Mouse (Mus musculus) myocyte (in vitro differentiated cells): Measurements from ENCODE around the gene Trim11. TPM values are rescaled to one million over a fixed set of nuclear protein-coding genes. Genes with fewer than 3 reads are reported as not detected.

Experiments used
- H3K27me3 ChIP-seq: one replicate; pipeline ENCODE4 v1.6.1; 2011; ENCODE audit not compliant: control insufficient read depth, insufficient read depth, insufficient read length
- H3K36me3 ChIP-seq: one replicate; pipeline ENCODE4 v1.6.1; 2011; ENCODE audit not compliant: control insufficient read depth, insufficient read depth
- H3K4me2 ChIP-seq: one replicate; pipeline ENCODE4 v1.6.1; 2011; ENCODE audit warnings: low read depth, control low read depth
- H3K4me3 ChIP-seq: one replicate; pipeline ENCODE4 v1.5.1; 2011; ENCODE audit warnings: mild to moderate bottlenecking, control low read depth, moderate library complexity
- H3K79me2 ChIP-seq: one replicate; pipeline ENCODE4 v1.6.1; 2011; ENCODE audit not compliant: control insufficient read depth, insufficient read depth
- H3ac ChIP-seq: one replicate; pipeline ENCODE4 v1.6.1; 2011; ENCODE audit not compliant: control insufficient read depth, insufficient read length
- CEBPB ChIP-seq: IDR thresholded peaks from 2 replicates; pipeline ENCODE4 v1.6.1; 2011; ENCODE audit warnings: mild to moderate bottlenecking, moderate library complexity; ENCODE audit not compliant: poor library complexity, insufficient read depth, severe bottlenecking
- E2F4 ChIP-seq: IDR thresholded peaks from one replicate; pipeline ENCODE4 v1.6.1; 2011; ENCODE audit warnings: mild to moderate bottlenecking, control low read depth, moderate library complexity; ENCODE audit not compliant: insufficient read depth
- MAX ChIP-seq: IDR thresholded peaks from one replicate; pipeline ENCODE4 v1.6.1; 2011; ENCODE audit warnings: low read depth, mild to moderate bottlenecking, control low read depth
- MYOD1 ChIP-seq, 3 experiments: IDR thresholded peaks; one replicate each; pipeline ENCODE4 v1.6.1; 2011; ENCODE audit warnings: control low read depth in 2 of 3, low read depth in 2 of 3, mild to moderate bottlenecking in 2 of 3, moderate library complexity in 1 of 3; ENCODE audit not compliant: insufficient read length in 2 of 3, control insufficient read depth in 1 of 3
- MYOG ChIP-seq, 3 experiments: IDR thresholded peaks; one replicate each; pipeline ENCODE4 v1.6.1; 2011; ENCODE audit warnings: control low read depth in 2 of 3, low read depth in 2 of 3, mild to moderate bottlenecking in 2 of 3; ENCODE audit not compliant: insufficient read length in 2 of 3, control insufficient read depth in 1 of 3, insufficient read depth in 1 of 3
- POLR2A ChIP-seq: IDR thresholded peaks from one replicate; pipeline ENCODE4 v1.6.1; 2011; ENCODE audit warnings: low read depth, mild to moderate bottlenecking, control low read depth, moderate library complexity; ENCODE audit not compliant: insufficient read length
- POLR2AphosphoS2 ChIP-seq: IDR thresholded peaks from one replicate; pipeline ENCODE4 v1.6.1; 2011; ENCODE audit warnings: low read depth, control low read depth; ENCODE audit not compliant: insufficient read length
- REST ChIP-seq: IDR thresholded peaks from one replicate; pipeline ENCODE4 v1.6.1; 2011; ENCODE audit warnings: mild to moderate bottlenecking, control low read depth, moderate library complexity; ENCODE audit not compliant: insufficient read depth, insufficient read length
- SRF ChIP-seq: IDR thresholded peaks from one replicate; pipeline ENCODE4 v1.6.1; 2011; ENCODE audit warnings: low read depth; ENCODE audit not compliant: control insufficient read depth, insufficient read length
- TCF12 ChIP-seq: IDR thresholded peaks from one replicate; pipeline ENCODE4 v1.6.1; 2011; ENCODE audit warnings: mild to moderate bottlenecking, control low read depth; ENCODE audit not compliant: poor library complexity, insufficient read depth, severe bottlenecking
- TCF3 ChIP-seq: IDR thresholded peaks from one replicate; pipeline ENCODE4 v1.6.1; 2011; ENCODE audit warnings: low read depth, control low read depth; ENCODE audit not compliant: insufficient read length
- USF1 ChIP-seq: IDR thresholded peaks from one replicate; pipeline ENCODE4 v1.6.1; 2011; ENCODE audit warnings: low read depth, mild to moderate bottlenecking, control low read depth, moderate library complexity
- polyA plus RNA-seq: library from polyadenylated mRNA; unstranded; fragments of >200 nt; fragmentation: generic; extraction: Trizol; gene quantifications from one replicate; pipeline ENCODE4 v1.2.1, GENCODE M21; 2012; ENCODE audit warnings: missing spikeins

Gene Trim11
- polyA plus RNA-seq, 1 experiment, result 19.3 TPM

DNA sequence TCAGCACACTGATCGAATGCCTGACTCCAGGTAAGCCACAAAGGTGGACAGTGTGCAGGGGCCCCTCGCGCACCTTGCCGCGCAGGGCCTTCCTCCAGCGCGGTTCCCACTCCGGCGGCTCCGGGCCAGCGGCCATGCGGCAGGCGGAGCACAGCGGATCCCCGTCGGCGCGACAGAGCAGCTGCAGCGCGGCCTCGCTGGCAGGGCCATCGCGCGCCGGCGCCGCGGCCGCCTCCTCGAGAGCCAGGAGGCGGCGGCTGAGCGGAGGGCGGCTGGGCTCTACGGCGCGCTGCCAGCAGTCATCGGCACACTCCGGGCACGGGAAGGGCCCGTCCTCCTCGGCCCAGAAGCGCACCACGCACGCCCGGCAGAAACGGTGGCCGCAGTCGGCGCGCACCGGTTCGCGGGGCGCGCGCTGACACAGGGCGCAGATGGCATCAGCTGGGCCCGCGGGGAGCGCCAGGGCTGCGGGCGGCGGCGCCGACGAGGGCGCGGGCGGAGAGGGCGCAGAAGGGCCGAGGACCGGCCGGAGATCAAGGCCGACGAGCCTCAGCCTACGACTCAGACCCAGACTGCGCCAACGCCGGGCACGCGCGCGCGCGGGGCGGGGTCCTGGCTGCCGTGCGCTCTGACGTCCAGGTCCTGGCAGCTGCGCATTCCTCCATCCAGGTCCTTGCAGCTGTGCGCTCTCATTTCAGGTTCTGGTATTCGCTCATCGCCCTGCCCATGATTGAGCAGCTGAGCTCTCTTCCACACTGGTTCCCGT lies 39.4 kb upstream of the Trim11 start, which contains the start of gene Rnf187:
Gene Rnf187, minus strand, starts transcription at position 595 of the 766 bp plus-strand sequence.
- peaks cover 7% of the 10 kb centered on the region for H3K36me3 ChIP-seq
- peak within 1 kb of the TSS; percentile 83 for H3K4me2 ChIP-seq
- peak within 1 kb of the TSS; percentile 93 for H3ac ChIP-seq
- H3K4me3 ChIP-seq, result peak within 1 kb of the TSS; percentile 83
- H3K27me3 ChIP-seq, result peaks cover 5% of the 10 kb centered on the region
- H3K79me2 ChIP-seq, result peaks cover 16% of the 10 kb centered on the region
- TF ChIP-seq MYOG (IDR thresholded peaks at IDR 0.05; ENCODE audit: control insufficient read depth in 1 of 3, insufficient read depth in 1 of 3, insufficient read length in 2 of 3, low read depth in 2 of 3), result peak; percentile 24 to 91 (median 75)
- no peak for TF ChIP-seq TCF3
- TF ChIP-seq CEBPB, result no peak
- TF ChIP-seq POLR2AphosphoS2, result peak; percentile 99
- TF ChIP-seq POLR2A, result peak; percentile 100
- TF ChIP-seq MYOD1 (IDR thresholded peaks at IDR 0.05; ENCODE audit: control insufficient read depth in 1 of 3, insufficient read length in 2 of 3, low read depth in 2 of 3), result peak in 2 of 3 experiments; percentile 78 to 87
- no peak for TF ChIP-seq E2F4
- no peak for TF ChIP-seq TCF12
- no peak for TF ChIP-seq USF1
- peak; percentile 50 for TF ChIP-seq SRF
- TF ChIP-seq REST, result no peak
- TF ChIP-seq MAX, result no peak

DNA sequence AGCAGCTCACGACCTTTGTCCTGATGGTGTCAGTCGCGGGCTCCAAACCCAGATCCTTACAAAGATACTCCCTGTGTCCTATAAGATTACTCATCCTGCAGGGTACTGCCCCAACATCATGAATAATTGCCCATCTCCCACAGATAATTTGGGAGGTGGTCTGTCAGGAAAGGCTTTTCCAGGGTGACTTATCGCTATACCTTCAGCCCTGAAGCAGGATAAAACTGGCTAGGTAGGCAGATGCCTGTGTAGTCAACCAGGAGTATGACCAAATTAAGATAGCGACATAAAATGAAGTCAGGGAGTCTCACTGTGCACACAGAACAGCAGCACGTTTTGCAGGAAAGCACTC lies 38.8 kb upstream of the Trim11 start:
- TF ChIP-seq POLR2A (no peak), SRF (no peak), TCF12 (no peak), REST (no peak), MYOD1 (IDR thresholded peaks at IDR 0.05; ENCODE audit: control insufficient read depth in 1 of 3, insufficient read length in 2 of 3, low read depth in 2 of 3) (no peak), TCF3 (no peak), MAX (no peak), CEBPB (no peak), MYOG (IDR thresholded peaks at IDR 0.05; ENCODE audit: control insufficient read depth in 1 of 3, insufficient read depth in 1 of 3, insufficient read length in 2 of 3, low read depth in 2 of 3) (no peak), POLR2AphosphoS2 (no peak), E2F4 (no peak)
- Histone ChIP-seq H3K4me2 (peak overlapping the region; percentile 79), H3K4me3 (peak overlapping the region; percentile 83), H3K79me2 (peaks cover 16% of the 10 kb centered on the region), H3ac (peak overlapping the region; percentile 93), H3K36me3 (peaks cover 7% of the 10 kb centered on the region), H3K27me3 (peaks cover 5% of the 10 kb centered on the region)

DNA sequence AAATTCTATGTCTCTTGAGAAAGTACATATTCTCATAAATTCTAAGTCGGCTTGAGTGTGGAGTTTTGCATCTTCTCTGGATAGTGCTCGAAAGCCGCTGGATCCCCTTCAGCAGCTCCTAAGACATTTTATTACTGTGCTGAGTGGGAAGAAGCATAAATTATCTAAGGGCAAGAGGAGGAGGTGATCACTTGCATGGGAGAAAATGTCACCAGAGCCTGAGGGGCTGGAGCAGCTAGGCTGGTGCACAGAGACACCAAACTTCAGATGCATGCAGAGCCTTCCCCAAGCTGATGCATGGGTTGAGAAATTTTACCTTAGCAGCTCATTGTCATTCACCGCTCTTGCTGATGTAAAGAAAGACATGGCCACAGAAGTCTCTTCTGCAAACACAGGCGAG lies 33.8 kb upstream of the Trim11 start:
- H3K4me3 ChIP-seq, result no peak overlapping the region
- no peak for TF ChIP-seq TCF3
- no peak for TF ChIP-seq POLR2AphosphoS2
- no peaks in the 10 kb centered on the region for H3K36me3 ChIP-seq
- H3K79me2 ChIP-seq, result no peaks in the 10 kb centered on the region
- peaks cover 30% of the 10 kb centered on the region for H3K27me3 ChIP-seq
- no peak overlapping the region for H3K4me2 ChIP-seq
- no peak overlapping the region for H3ac ChIP-seq

DNA sequence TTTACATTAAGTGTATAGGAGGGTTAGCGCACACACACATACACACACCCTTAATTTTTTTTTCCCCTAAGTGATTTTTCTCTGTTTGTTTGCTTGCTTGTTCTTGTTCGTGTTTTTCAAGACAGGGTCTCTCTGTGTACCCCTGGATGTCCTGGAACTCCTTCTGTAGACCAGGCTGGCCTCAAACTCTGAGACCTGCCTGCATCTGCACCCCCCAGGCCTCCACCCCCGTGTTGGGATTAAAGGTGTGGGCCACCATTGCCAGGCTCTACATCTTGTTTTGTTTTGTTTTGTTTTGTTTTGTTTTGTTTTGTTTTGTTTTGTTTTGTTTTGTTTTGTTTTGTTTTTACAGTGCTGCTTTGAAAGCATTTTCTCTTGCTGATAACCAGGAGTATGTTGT lies 30.6 kb upstream of the Trim11 start:
- Histone ChIP-seq H3ac (no peak overlapping the region), H3K27me3 (peaks cover 35% of the 10 kb centered on the region), H3K79me2 (no peaks in the 10 kb centered on the region), H3K4me2 (no peak overlapping the region), H3K36me3 (no peaks in the 10 kb centered on the region), H3K4me3 (no peak overlapping the region)
- TF ChIP-seq MYOG (IDR thresholded peaks at IDR 0.05; ENCODE audit: control insufficient read depth in 1 of 3, insufficient read depth in 1 of 3, insufficient read length in 2 of 3, low read depth in 2 of 3) (no peak), REST (no peak), CEBPB (no peak), TCF12 (no peak), TCF3 (no peak), E2F4 (no peak), USF1 (no peak), POLR2AphosphoS2 (no peak), MAX (no peak), MYOD1 (IDR thresholded peaks at IDR 0.05; ENCODE audit: control insufficient read depth in 1 of 3, insufficient read length in 2 of 3, low read depth in 2 of 3) (no peak), POLR2A (no peak), SRF (no peak)
